Mouse (Mus musculus) testis, adult 2 months (tissue): ENCODE measurements around the gene Ssh3.

Experiments used
- CTCF ChIP-seq: fragments of 200-500 bp; IDR thresholded peaks from 2 replicates; pipeline ENCODE4 v1.5.1; 2012; ENCODE audit warnings: low read depth, mild to moderate bottlenecking, inconsistent platforms, low read length, moderate library complexity; ENCODE audit not compliant: control insufficient read depth, insufficient read depth, insufficient replicate concordance
- POLR2A ChIP-seq: fragments of 200-500 bp; IDR thresholded peaks from 2 replicates; pipeline ENCODE4 v1.6.1; 2012; ENCODE audit warnings: low read depth, mild to moderate bottlenecking, inconsistent platforms, low read length, moderate library complexity; ENCODE audit not compliant: control insufficient read depth

DNA sequence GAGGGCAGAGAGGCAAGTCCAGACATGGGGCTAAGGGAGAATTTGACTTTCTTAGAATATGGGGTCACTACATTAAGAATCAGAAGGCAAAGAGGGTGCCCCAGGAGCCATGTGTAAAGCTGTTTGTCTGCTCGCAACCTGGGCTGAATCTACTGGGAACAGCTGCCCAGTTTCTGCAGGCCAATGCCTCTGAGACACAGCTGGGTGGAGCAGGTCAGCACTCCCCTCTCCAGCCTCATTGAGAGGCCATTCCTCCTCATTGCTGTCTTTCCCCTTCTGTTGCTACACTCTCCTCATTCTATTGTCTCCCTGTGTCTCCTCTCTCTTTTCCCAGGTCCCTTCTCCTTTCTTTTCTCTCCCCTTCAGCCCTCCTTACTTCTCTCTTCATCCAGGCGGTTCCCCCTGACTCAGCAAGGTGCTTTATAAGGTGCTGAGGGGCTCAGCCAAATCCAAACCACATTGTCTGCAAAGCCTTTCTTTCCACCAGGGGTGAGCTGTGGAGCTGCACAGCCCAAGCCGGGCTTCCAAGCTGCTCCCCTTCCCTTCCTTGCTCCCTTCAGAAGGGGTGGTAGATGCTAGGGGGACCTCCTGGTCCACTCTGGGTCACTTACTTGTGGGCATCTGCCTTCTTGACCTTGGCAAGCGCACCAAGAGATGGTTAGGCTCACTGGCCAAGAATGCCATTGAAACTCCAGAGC lies 56.9 kb downstream of the Ssh3 start:
- TF ChIP-seq POLR2A (no peak), CTCF (no peak)
